Mouse (Mus musculus) hindbrain, embryonic 15.5 days (tissue): ENCODE results near the gene Cfap54. TPM values are rescaled to one million over a fixed set of nuclear protein-coding genes. Genes with fewer than 3 reads are reported as not detected.

Experiments
- ATAC-seq: fragments of 200-750 bp; cut with Nextera tagmentation; 2 replicates; pipeline ENCODE4 v1.8.0; 2017; ENCODE audit warnings: low read depth, moderate number of reproducible peaks, moderate TSS enrichment; ENCODE audit not compliant: low FRiP score
- H3K27ac ChIP-seq: fragments of 300-500 bp; sonication (generic); replicated peaks from 2 replicates; pipeline ENCODE4 v1.5.1; 2015; ENCODE audit warnings: mild to moderate bottlenecking, inconsistent platforms
- H3K27me3 ChIP-seq: fragments of 300-500 bp; sonication (generic); 2 replicates; pipeline ENCODE4 v1.6.1; 2015; ENCODE audit warnings: control low read depth, inconsistent platforms
- H3K36me3 ChIP-seq: fragments of 300-500 bp; sonication (generic); 2 replicates; pipeline ENCODE4 v1.6.1; 2015; ENCODE audit warnings: control low read depth, inconsistent platforms
- H3K4me1 ChIP-seq: fragments of 300-500 bp; sonication (generic); replicated peaks from 2 replicates; pipeline ENCODE4 v1.6.1; 2015; ENCODE audit warnings: control low read depth, inconsistent platforms
- H3K4me2 ChIP-seq: fragments of 300-500 bp; sonication (generic); 2 replicates; pipeline ENCODE4 v1.6.1; 2015; ENCODE audit warnings: moderate library complexity, mild to moderate bottlenecking, inconsistent platforms
- H3K4me3 ChIP-seq: fragments of 300-500 bp; sonication (generic); 2 replicates; pipeline ENCODE4 v1.5.1; 2015; ENCODE audit warnings: mild to moderate bottlenecking, inconsistent platforms
- H3K9ac ChIP-seq: fragments of 300-500 bp; sonication (generic); 2 replicates; pipeline ENCODE4 v1.6.1; 2015; ENCODE audit warnings: inconsistent platforms
- H3K9me3 ChIP-seq: fragments of 300-500 bp; sonication (generic); 2 replicates; pipeline ENCODE4 v1.6.1; 2016; ENCODE audit warnings: control low read depth, inconsistent platforms
- WGBS: fragments of 180-500 bp; shearing (Covaris S2); methylation state at CpG from one replicate; pipeline ENCODE4 v1.1.7; 2015; 5-methylcytosine and 5-hydroxymethylcytosine counted together
- polyA plus RNA-seq: library from polyadenylated mRNA; unstranded; fragments of >200 nt; fragmentation: Nextera tagmentation; extraction: Ambion mirVana; gene quantifications from 2 replicates; pipeline ENCODE4 v1.2.1, GENCODE M21; 2015

Cfap54 gene
- polyA plus RNA-seq, 1 experiment from 2014 or later: 3.3 TPM

DNA sequence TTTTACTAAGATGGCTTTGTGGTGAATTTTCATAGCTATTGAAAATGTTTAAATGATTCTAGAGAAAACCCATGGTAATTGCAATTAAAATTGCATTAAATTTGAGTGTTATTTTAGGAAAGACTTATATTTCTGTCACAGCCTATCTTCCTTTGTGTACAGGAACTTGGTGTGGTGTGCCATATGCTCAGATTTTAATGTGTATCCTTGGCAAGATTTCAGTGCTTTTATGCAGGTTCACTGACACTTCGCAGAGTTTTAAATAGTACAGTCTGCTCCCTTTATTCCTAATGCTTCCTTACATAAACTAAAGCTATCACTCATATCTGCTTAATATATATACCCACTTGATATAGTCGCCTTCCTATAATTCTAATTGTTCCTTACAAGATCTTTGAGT, 90.8 kb downstream of the Cfap54 start:
- no peaks in the 10 kb centered on the region for H3K9me3 ChIP-seq
- no peak overlapping the region for H3K4me3 ChIP-seq
- 80% methylated on average over 2 of the region's 2 CpGs for WGBS
- no peaks in the 10 kb centered on the region for H3K4me1 ChIP-seq
- no peak overlapping the region for H3K27ac ChIP-seq
- H3K9ac ChIP-seq: no peak overlapping the region
- H3K4me2 ChIP-seq: no peak overlapping the region
- H3K27me3 ChIP-seq: no peaks in the 10 kb centered on the region
- no peaks in the 10 kb centered on the region for H3K36me3 ChIP-seq
- ATAC-seq: no peak

GRCm38 (mm10) chr10:92965134-92965533, 116.3 kb downstream of the Cfap54 start:
- Histone ChIP-seq H3K9ac (no peak overlapping the region), H3K27ac (no peak overlapping the region), H3K27me3 (no peaks in the 10 kb centered on the region), H3K4me1 (no peaks in the 10 kb centered on the region), H3K9me3 (no peaks in the 10 kb centered on the region), H3K4me2 (no peak overlapping the region), H3K36me3 (no peaks in the 10 kb centered on the region), H3K4me3 (no peak overlapping the region)
- WGBS: 83% methylated on average over 3 of the region's 3 CpGs
- ATAC-seq: no peak

DNA sequence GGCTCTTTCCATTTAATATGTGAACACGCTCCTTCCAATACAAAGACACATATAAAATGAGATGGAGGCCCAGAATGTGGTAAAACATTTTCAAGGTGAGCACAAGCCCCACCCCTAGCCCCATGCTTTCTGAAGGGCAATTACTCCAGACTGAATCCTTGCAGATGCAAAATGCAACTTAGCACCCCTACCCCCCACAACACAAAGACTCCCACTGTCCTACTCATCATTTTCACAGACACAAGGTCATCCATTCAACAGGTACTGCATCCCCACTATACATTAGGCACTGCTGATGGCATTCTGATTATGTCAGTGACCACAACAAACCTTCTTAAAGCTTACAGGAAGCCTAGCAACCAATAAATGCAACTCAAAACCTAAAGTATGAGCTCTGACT, 131.4 kb downstream of the Cfap54 start:
- WGBS: 90% methylated on average over 1 of the region's 1 CpGs
- H3K4me3 ChIP-seq: no peak overlapping the region
- H3K9me3 ChIP-seq: no peaks in the 10 kb centered on the region
- H3K27ac ChIP-seq: no peak overlapping the region
- H3K36me3 ChIP-seq: no peaks in the 10 kb centered on the region
- no peak overlapping the region for H3K9ac ChIP-seq
- H3K27me3 ChIP-seq: no peaks in the 10 kb centered on the region
- H3K4me2 ChIP-seq: no peak overlapping the region
- no peaks in the 10 kb centered on the region for H3K4me1 ChIP-seq
- ATAC-seq: no peak

- no peak overlapping the region for H3K4me2 ChIP-seq
- ATAC-seq: no peak
- H3K27ac ChIP-seq: no peak overlapping the region
- 80% methylated on average over 7 of the region's 7 CpGs for WGBS
- no peaks in the 10 kb centered on the region for H3K27me3 ChIP-seq
- H3K4me1 ChIP-seq: no peaks in the 10 kb centered on the region
- no peak overlapping the region for H3K9ac ChIP-seq
- no peak overlapping the region for H3K4me3 ChIP-seq
- H3K36me3 ChIP-seq: no peaks in the 10 kb centered on the region
- no peaks in the 10 kb centered on the region for H3K9me3 ChIP-seq
Observed at GRCm38 (mm10) chr10:92942848-92943645, 138.4 kb downstream of the Cfap54 start.

DNA sequence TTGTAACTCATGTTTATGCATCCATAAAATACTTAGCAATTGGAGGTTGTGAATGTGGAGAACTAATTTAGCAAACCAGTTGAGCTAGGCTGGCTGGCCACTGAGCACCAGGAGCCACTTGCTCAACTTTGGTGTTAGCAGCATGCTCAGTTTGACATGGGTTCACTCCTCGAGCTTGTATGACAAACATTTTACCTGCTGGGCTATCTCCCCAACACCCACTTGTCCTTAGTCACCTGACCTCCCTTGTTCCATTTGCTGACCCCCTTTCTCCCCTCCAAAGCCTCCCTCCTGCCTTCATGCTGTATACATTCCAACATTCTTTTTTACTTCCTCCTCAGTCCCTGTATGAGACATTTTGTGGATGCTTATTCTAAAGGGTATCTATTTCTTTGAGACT, 139.8 kb downstream of the Cfap54 start:
- Histone ChIP-seq H3K4me2 (no peak overlapping the region), H3K9me3 (no peaks in the 10 kb centered on the region), H3K27me3 (no peaks in the 10 kb centered on the region), H3K4me1 (no peaks in the 10 kb centered on the region), H3K27ac (no peak overlapping the region), H3K36me3 (no peaks in the 10 kb centered on the region), H3K4me3 (no peak overlapping the region), H3K9ac (no peak overlapping the region)
- ATAC-seq: no peak
- 74% methylated on average over 1 of the region's 1 CpGs for WGBS

DNA sequence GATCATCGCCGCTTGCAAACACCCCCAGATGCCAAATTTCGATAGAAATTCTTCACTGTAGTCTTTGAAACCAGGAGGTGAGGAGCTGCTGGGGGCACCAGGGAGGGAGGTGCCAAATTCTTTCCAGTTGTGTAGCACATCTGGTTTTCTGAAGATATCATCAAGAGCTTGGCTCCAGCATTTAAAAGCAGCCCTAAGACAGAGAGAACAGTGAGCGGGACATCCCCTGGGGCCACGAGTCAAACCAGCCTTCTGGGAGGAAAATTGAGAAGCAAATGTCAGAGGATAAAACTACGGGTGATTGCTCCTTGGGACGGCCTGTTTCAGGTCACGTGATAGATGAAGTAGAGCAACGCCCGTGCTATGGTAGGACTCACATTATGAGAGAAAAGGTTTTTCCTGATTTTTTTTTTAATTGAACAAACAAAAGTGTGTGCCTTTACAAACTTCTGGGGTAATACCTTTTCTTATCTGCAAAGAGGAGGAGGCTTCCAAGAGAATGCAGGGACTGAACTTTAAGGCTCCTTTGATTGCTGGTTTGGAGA, 143.6 kb downstream of the Cfap54 start:
- 80% methylated on average over 10 of the region's 10 CpGs for WGBS
- Histone ChIP-seq H3K4me3 (no peak overlapping the region), H3K4me2 (no peak overlapping the region), H3K36me3 (no peaks in the 10 kb centered on the region), H3K4me1 (0 out of 2 replicates have a peak, but pooled peaks cover 5% of the 10 kb centered on the region), H3K27ac (no peak overlapping the region), H3K9me3 (no peaks in the 10 kb centered on the region), H3K9ac (no peak overlapping the region), H3K27me3 (no peaks in the 10 kb centered on the region)
- ATAC-seq: no peak

DNA sequence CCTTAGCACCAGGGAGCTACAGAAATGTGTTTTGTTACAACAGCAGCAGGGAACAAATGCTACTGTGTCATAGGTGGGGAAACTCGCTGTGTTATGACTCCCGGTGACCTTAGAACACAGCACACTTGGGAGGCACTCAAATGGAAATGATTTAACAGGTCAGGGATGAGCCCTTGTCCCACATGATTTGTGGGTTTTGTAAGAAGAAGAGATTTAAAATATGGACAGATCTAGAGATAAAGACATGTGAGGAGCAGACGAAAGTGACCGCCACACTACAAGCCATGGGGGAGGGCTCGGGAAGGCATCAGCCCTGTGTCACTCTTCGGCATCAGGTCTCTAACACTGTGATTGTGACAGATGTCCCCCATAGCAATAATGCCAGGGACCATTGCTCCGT, 144.3 kb downstream of the Cfap54 start:
- no peak overlapping the region for H3K4me3 ChIP-seq
- 0 out of 2 replicates have a peak, but pooled peaks cover 5% of the 10 kb centered on the region for H3K4me1 ChIP-seq
- 83% methylated on average over 7 of the region's 7 CpGs for WGBS
- H3K4me2 ChIP-seq: no peak overlapping the region
- H3K36me3 ChIP-seq: no peaks in the 10 kb centered on the region
- no peak for ATAC-seq
- H3K27ac ChIP-seq: no peak overlapping the region
- H3K27me3 ChIP-seq: no peaks in the 10 kb centered on the region
- H3K9me3 ChIP-seq: no peaks in the 10 kb centered on the region
- H3K9ac ChIP-seq: no peak overlapping the region

DNA sequence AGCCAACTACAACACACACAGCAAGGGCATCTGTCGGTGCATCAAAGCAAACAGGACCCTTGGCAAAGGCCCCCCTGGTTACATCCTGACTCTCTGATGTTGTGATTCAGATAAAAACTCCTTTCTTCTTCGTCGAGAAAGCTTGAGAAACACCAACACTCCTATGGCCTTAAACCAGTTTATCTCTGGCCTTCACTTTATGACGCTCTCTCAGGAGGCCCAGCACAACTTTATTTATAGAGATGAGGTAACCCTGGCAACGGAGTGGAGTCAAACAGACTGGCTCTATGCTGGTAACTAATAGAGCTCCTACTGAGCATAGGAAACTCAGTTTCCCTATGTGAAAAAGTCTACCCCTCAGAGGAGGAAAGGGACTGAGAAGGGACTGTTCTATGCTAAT, 146.9 kb downstream of the Cfap54 start:
- no peak overlapping the region for H3K9ac ChIP-seq
- H3K4me3 ChIP-seq: no peak overlapping the region
- H3K27ac ChIP-seq: no peak overlapping the region
- no peaks in the 10 kb centered on the region for H3K9me3 ChIP-seq
- H3K4me2 ChIP-seq: no peak overlapping the region
- 37% methylated on average over 5 of the region's 5 CpGs for WGBS
- no peaks in the 10 kb centered on the region for H3K36me3 ChIP-seq
- no peaks in the 10 kb centered on the region for H3K27me3 ChIP-seq
- no peak for ATAC-seq
- H3K4me1 ChIP-seq: 0 out of 2 replicates have a peak, but pooled peaks cover 5% of the 10 kb centered on the region

DNA sequence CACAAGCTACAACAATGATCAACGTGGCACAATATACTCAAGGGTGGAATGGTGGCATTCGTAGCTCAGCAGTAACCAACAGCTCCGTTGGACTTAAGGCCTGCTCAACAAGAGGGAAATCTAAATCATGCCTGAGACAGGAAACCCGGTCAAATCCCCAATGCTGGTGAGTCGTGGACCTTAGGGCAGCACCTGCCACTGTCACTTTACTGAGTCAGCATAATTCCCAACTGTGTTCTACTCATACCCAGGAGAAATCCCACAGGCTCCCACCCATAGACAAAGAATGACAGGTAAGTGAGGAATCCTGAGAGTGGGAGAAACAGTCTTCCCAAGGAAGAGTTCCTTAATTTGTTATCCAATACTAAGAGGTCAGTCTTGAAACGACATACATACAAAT, 147.8 kb downstream of the Cfap54 start:
- Histone ChIP-seq H3K4me2 (no peak overlapping the region), H3K27me3 (no peaks in the 10 kb centered on the region), H3K9me3 (no peaks in the 10 kb centered on the region), H3K9ac (no peak overlapping the region), H3K4me3 (no peak overlapping the region), H3K27ac (no peak overlapping the region), H3K4me1 (0 out of 2 replicates have a peak, but pooled peaks cover 5% of the 10 kb centered on the region), H3K36me3 (no peaks in the 10 kb centered on the region)
- WGBS: 93% methylated on average over 6 of the region's 6 CpGs
- ATAC-seq: no peak

DNA sequence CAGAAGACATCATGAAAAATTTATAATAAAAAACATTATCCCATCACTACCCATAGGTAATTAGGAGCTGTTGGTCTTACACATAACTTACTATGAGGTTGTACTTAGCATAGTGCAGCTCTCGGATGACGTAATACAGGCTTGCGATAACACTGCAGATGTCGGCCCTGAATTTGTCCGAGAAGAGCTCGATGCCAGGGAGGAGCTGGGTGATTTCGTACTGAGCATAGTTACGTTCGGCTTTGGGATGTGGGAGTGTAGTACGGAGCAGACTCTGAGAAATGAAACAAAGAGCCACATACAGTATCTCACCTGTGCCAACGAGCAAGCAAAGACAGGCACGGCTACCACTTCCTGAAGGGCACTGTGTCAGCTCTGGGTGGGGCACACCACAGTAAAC, 149.0 kb downstream of the Cfap54 start:
- Histone ChIP-seq H3K36me3 (no peaks in the 10 kb centered on the region), H3K4me3 (no peak overlapping the region), H3K4me2 (no peak overlapping the region), H3K27me3 (no peaks in the 10 kb centered on the region), H3K27ac (no peak overlapping the region), H3K9me3 (no peaks in the 10 kb centered on the region), H3K9ac (no peak overlapping the region), H3K4me1 (0 out of 2 replicates have a peak, but pooled peaks cover 5% of the 10 kb centered on the region)
- ATAC-seq: no peak
- WGBS: 91% methylated on average over 12 of the region's 12 CpGs

GRCm38 (mm10) chr10:92930036-92930435, 151.4 kb downstream of the Cfap54 start:
- ATAC-seq: no peak
- H3K27me3 ChIP-seq: no peaks in the 10 kb centered on the region
- 54% methylated on average over 1 of the region's 1 CpGs for WGBS
- 0 out of 2 replicates have a peak, but pooled peaks cover 5% of the 10 kb centered on the region for H3K4me1 ChIP-seq
- no peak overlapping the region for H3K27ac ChIP-seq
- no peak overlapping the region for H3K4me2 ChIP-seq
- no peak overlapping the region for H3K9ac ChIP-seq
- no peaks in the 10 kb centered on the region for H3K9me3 ChIP-seq
- H3K4me3 ChIP-seq: no peak overlapping the region
- H3K36me3 ChIP-seq: no peaks in the 10 kb centered on the region

GRCm38 (mm10) chr10:92928256-92928655, 153.2 kb downstream of the Cfap54 start:
- Histone ChIP-seq H3K4me1 (no peaks in the 10 kb centered on the region), H3K27me3 (no peaks in the 10 kb centered on the region), H3K9me3 (no peaks in the 10 kb centered on the region), H3K4me3 (no peak overlapping the region), H3K4me2 (no peak overlapping the region), H3K36me3 (no peaks in the 10 kb centered on the region), H3K27ac (no peak overlapping the region), H3K9ac (no peak overlapping the region)
- 91% methylated on average over 3 of the region's 3 CpGs for WGBS
- ATAC-seq: no peak
